Mouse (Mus musculus) intestine, postnatal 0 days (tissue): ENCODE results near the gene Sec61a1. TPM values are rescaled to one million over a fixed set of nuclear protein-coding genes. Genes with fewer than 3 reads are reported as not detected.

Source experiments
- ATAC-seq: fragments of 200-750 bp; cut with Nextera tagmentation; 2 replicates; pipeline ENCODE4 v1.8.0; 2017; ENCODE audit warnings: mild to moderate bottlenecking, moderate TSS enrichment, moderate library complexity
- H3K27ac ChIP-seq: fragments of 300-500 bp; sonication (generic); 2 replicates; pipeline ENCODE4 v1.5.1; 2014; ENCODE audit warnings: mild to moderate bottlenecking, low read depth, low read length, moderate library complexity
- H3K27me3 ChIP-seq: fragments of 300-500 bp; sonication (generic); replicated peaks from 2 replicates; pipeline ENCODE4 v1.6.1; 2014; ENCODE audit warnings: low read length, mixed read lengths; ENCODE audit not compliant: control insufficient read depth, insufficient read depth
- H3K36me3 ChIP-seq: fragments of 300-500 bp; sonication (generic); 2 replicates; pipeline ENCODE4 v1.6.1; 2014; ENCODE audit warnings: mild to moderate bottlenecking, moderate library complexity; ENCODE audit not compliant: control insufficient read depth, insufficient read depth
- H3K4me1 ChIP-seq: fragments of 300-500 bp; sonication (generic); replicated peaks from 2 replicates; pipeline ENCODE4 v1.6.1; 2014; ENCODE audit warnings: antibody characterized with exemption, low read length, mixed read lengths; ENCODE audit not compliant: control insufficient read depth, insufficient read depth
- H3K4me2 ChIP-seq: fragments of 300-500 bp; sonication (generic); replicated peaks from 2 replicates; pipeline ENCODE4 v1.6.1; 2014; ENCODE audit warnings: low read depth, mild to moderate bottlenecking, moderate library complexity
- H3K4me3 ChIP-seq: fragments of 300-500 bp; sonication (generic); 2 replicates; pipeline ENCODE4 v1.5.1; 2014; ENCODE audit warnings: low read depth, low read length
- H3K9ac ChIP-seq: fragments of 300-500 bp; sonication (generic); 2 replicates; pipeline ENCODE4 v1.6.1; 2014; ENCODE audit warnings: mild to moderate bottlenecking, low read depth, low read length
- H3K9me3 ChIP-seq: fragments of 300-500 bp; sonication (generic); 2 replicates; pipeline ENCODE4 v1.6.1; 2016; ENCODE audit warnings: mixed run types; ENCODE audit not compliant: control insufficient read depth
- CTCF ChIP-seq: sonication (generic); IDR thresholded peaks from 2 replicates; pipeline ENCODE4 v1.5.1; 2016; ENCODE audit warnings: low read depth, mild to moderate bottlenecking, control low read depth, antibody characterized with exemption, moderate library complexity
- WGBS: fragments of 180-500 bp; shearing (Covaris S2); extraction: QIAGEN DNeasy Blood & Tissue Kit; methylation state at CpG from one replicate; pipeline ENCODE4 v1.1.7; 2014; 5-methylcytosine and 5-hydroxymethylcytosine counted together
- polyA plus RNA-seq: library from polyadenylated mRNA; unstranded; fragments of >200 nt; fragmentation: Nextera tagmentation; extraction: Ambion mirVana; gene quantifications from 2 replicates; pipeline ENCODE4 v1.2.1, GENCODE M21; 2015

Gene Sec61a1
- polyA plus RNA-seq, 1 experiment from 2014 or later, result 129 TPM

GRCm38 (mm10) chr6:88557548-88557947 is 38.8 kb upstream of the Sec61a1 start:
- Histone ChIP-seq H3K4me1 (no peaks in the 10 kb centered on the region), H3K27ac (no peak overlapping the region; the same call in 1 of the 2 replicates), H3K4me3 (no peak overlapping the region), H3K4me2 (no peak overlapping the region), H3K36me3 (no peaks in the 10 kb centered on the region), H3K9me3 (no peaks in the 10 kb centered on the region), H3K27me3 (no peaks in the 10 kb centered on the region), H3K9ac (no peak overlapping the region)
- WGBS, result 23% methylated on average over 4 of the region's 4 CpGs
- no peak for TF ChIP-seq CTCF
- ATAC-seq, result no peak

- Histone ChIP-seq H3K27me3 (peaks cover 16% of the 10 kb centered on the region; the same call in 1 of the 2 replicates), H3K4me1 (no peaks in the 10 kb centered on the region), H3K9ac (no peak overlapping the region), H3K9me3 (no peaks in the 10 kb centered on the region), H3K4me3 (no peak overlapping the region), H3K4me2 (no peak overlapping the region), H3K27ac (no peak overlapping the region), H3K36me3 (no peaks in the 10 kb centered on the region)
- 93% methylated on average over 2 of the region's 2 CpGs for WGBS
- TF ChIP-seq CTCF, result no peak
- no peak for ATAC-seq
Measured at GRCm38 (mm10) chr6:88549916-88550315, 31.2 kb upstream of the Sec61a1 start.

GRCm38 (mm10) chr6:88549137-88549814 is 30.6 kb upstream of the Sec61a1 start:
- H3K4me3 ChIP-seq, result no peak overlapping the region
- no peak overlapping the region for H3K27ac ChIP-seq
- H3K36me3 ChIP-seq, result no peaks in the 10 kb centered on the region
- no peak overlapping the region for H3K9ac ChIP-seq
- peaks cover 16% of the 10 kb centered on the region; the same call in 1 of the 2 replicates for H3K27me3 ChIP-seq
- H3K4me1 ChIP-seq, result no peaks in the 10 kb centered on the region
- H3K9me3 ChIP-seq, result no peaks in the 10 kb centered on the region
- TF ChIP-seq CTCF, result peak; percentile 71
- WGBS, result 36% methylated on average over 4 of the region's 4 CpGs
- ATAC-seq, result no peak
- H3K4me2 ChIP-seq, result no peak overlapping the region

- no peaks in the 10 kb centered on the region for H3K9me3 ChIP-seq
- 77% methylated on average over 10 of the region's 10 CpGs for WGBS
Measured at GRCm38 (mm10) chr6:88548405-88549049, 29.8 kb upstream of the Sec61a1 start.

GRCm38 (mm10) chr6:88545397-88545790 is 26.7 kb upstream of the Sec61a1 start:
- no peaks in the 10 kb centered on the region for H3K9me3 ChIP-seq
- ATAC-seq, result no peak

More at GRCm38 (mm10) chr6:88548405-88549049, 29.8 kb upstream of the Sec61a1 start:
- Histone ChIP-seq H3K36me3 (no peaks in the 10 kb centered on the region), H3K27me3 (peaks cover 16% of the 10 kb centered on the region; the same call in 1 of the 2 replicates), H3K4me3 (no peak overlapping the region), H3K4me1 (no peaks in the 10 kb centered on the region), H3K4me2 (no peak overlapping the region), H3K9ac (no peak overlapping the region), H3K27ac (no peak overlapping the region)
- no peak for ATAC-seq
- no peak for TF ChIP-seq CTCF

GRCm38 (mm10) chr6:88544644-88545396 is 26.1 kb upstream of the Sec61a1 start:
- no peaks in the 10 kb centered on the region for H3K9me3 ChIP-seq
- peaks cover 16% of the 10 kb centered on the region; the same call in 1 of the 2 replicates for H3K27me3 ChIP-seq
- H3K36me3 ChIP-seq, result no peaks in the 10 kb centered on the region
- H3K27ac ChIP-seq, result no peak overlapping the region
- TF ChIP-seq CTCF, result no peak
- H3K4me3 ChIP-seq, result no peak overlapping the region
- no peak overlapping the region for H3K4me2 ChIP-seq
- no peaks in the 10 kb centered on the region for H3K4me1 ChIP-seq
- H3K9ac ChIP-seq, result no peak overlapping the region
- ATAC-seq, result no peak
- WGBS, result 38% methylated on average over 11 of the region's 11 CpGs

More at GRCm38 (mm10) chr6:88545397-88545790, 26.7 kb upstream of the Sec61a1 start:
- Histone ChIP-seq H3K4me2 (no peak overlapping the region), H3K9ac (no peak overlapping the region), H3K36me3 (no peaks in the 10 kb centered on the region), H3K4me1 (no peaks in the 10 kb centered on the region), H3K4me3 (no peak overlapping the region), H3K27me3 (peaks cover 16% of the 10 kb centered on the region; the same call in 1 of the 2 replicates), H3K27ac (no peak overlapping the region)
- TF ChIP-seq CTCF, result no peak
- 38% methylated on average over 10 of the region's 10 CpGs for WGBS
